36 mouse cellular contexts compared by ENCODE assay signal in genomic region chr5:134970671-134971070, GRCm38 (mm10). TPM values are rescaled to one million over a fixed set of nuclear protein-coding genes. Genes with fewer than 3 reads are reported as not detected.
DNase-seq lines count a peak whose midpoint lies in the region; ATAC-seq lines count a peak whose summit lies in the region.
"Had no signal": no experiment of that assay in that cellular context is flagged by ENCODE, and none has a peak within 500 bp of the region (broad histone marks: within the 10 kb centered on the region; RNA-seq: fewer than 3 reads in every experiment).

No protein-coding gene starts in this region.

- peaks cover 44% of the 10 kb centered on the region for H3K4me1 ChIP-seq in lung, embryonic 15.5 days

- H3K9ac ChIP-seq in lung, embryonic 15.5 days, result no peak overlapping the region
- H3K9ac ChIP-seq: embryonic facial prominence, embryonic 12.5 days; heart, embryonic 12.5 days; hindbrain, embryonic 13.5 days; limb, embryonic 13.5 days had no signal

- H3K27me3 ChIP-seq in lung, embryonic 15.5 days, result peaks cover 10% of the 10 kb centered on the region; the same call in 1 of the 2 replicates
- H3K27me3 ChIP-seq: embryonic facial prominence, embryonic 12.5 days; Patski had no signal

- no peaks in the 10 kb centered on the region for H3K36me3 ChIP-seq in lung, embryonic 15.5 days
- H3K36me3 ChIP-seq: embryonic facial prominence, embryonic 12.5 days; heart, embryonic 12.5 days; hindbrain, embryonic 13.5 days; limb, embryonic 13.5 days had no signal

- no peaks in the 10 kb centered on the region for H3K9me3 ChIP-seq in lung, embryonic 15.5 days
- H3K9me3 ChIP-seq: embryonic facial prominence, embryonic 12.5 days; heart, embryonic 12.5 days; hindbrain, embryonic 13.5 days; limb, embryonic 13.5 days had no signal

- DNase-seq in lung, postnatal 25 days (ENCODE audit: low spot score), result no peak
- DNase-seq in ES-CJ7 (ENCODE audit: low read depth, low spot score) (peak; percentile 73), ZHBTc4 (ENCODE audit: low read depth, low spot score) (peak; percentile 68)
- peak; percentile 55 to 75 for DNase-seq in lung, postnatal 4 days
- no peak for DNase-seq in gastrocnemius, postnatal 25 days
- no peak for DNase-seq in cerebellum, postnatal 4 days (ENCODE audit: low spot score in 2 of 2)
- DNase-seq: adrenal gland, postnatal 36 days; cerebellum, adult 18-20 months; cerebellum, postnatal 10 days; heart, adult 2 months; heart, postnatal 4 days; kidney, adult 8-10 months; kidney, postnatal 14 days; right cerebral cortex, postnatal 25 days; thymus, adult 18-20 months; thymus, postnatal 25 days had no signal

- 32% methylated on average over 8 of the region's 8 CpGs for WGBS in lung, embryonic 15.5 days

- H3K27ac ChIP-seq in lung, embryonic 15.5 days, result peak overlapping the region; percentile 64
- H3K27ac ChIP-seq: embryonic facial prominence, embryonic 12.5 days; heart, adult 2 months; hindbrain, embryonic 13.5 days; left cerebral cortex, adult 2 months; limb, embryonic 13.5 days had no signal

- no peak overlapping the region for H3K4me3 ChIP-seq in lung, embryonic 15.5 days
- H3K4me3 ChIP-seq: embryonic facial prominence, embryonic 12.5 days; heart, adult 2 months; heart, embryonic 12.5 days; hindbrain, embryonic 13.5 days; left cerebral cortex, adult 2 months; limb, embryonic 13.5 days had no signal

- ATAC-seq in lung, embryonic 15.5 days (ENCODE audit: borderline replicate concordance, extremely low read depth, low FRiP score, low TSS enrichment), result no peak
- ATAC-seq: forebrain, embryonic 14.5 days; intestine, embryonic 16.5 days; midbrain, embryonic 16.5 days; Patski had no signal

- no peak overlapping the region for H3K4me2 ChIP-seq in lung, embryonic 15.5 days
- H3K4me2 ChIP-seq: embryonic facial prominence, embryonic 12.5 days; heart, embryonic 12.5 days; hindbrain, embryonic 13.5 days; limb, embryonic 13.5 days; liver, embryonic 11.5 days; midbrain, embryonic 11.5 days had no signal

RNA-seq across cellular contexts. Expression of gene Cldn3, which starts 15.3 kb away (rescaled TPM):
- polyA plus RNA-seq in lung, embryonic 15.5 days (2015; fragmentation: Nextera tagmentation; extraction: Ambion mirVana), result 241 and 259 TPM in 2 replicates
- total RNA-seq in gastrocnemius, postnatal 25 days (2021), result under 1 TPM in 1 of 2 experiments, not detected in 1; 0.21 TPM
- total RNA-seq: megakaryocyte, adult 5-6 weeks; neutrophil, adult 5-6 weeks had no signal
- polyA plus RNA-seq: Patski had no signal

RNA-seq across cellular contexts. Expression of gene Cldn4, which starts 23.9 kb away (rescaled TPM):
- 31.7 and 34.3 TPM in 2 replicates for polyA plus RNA-seq in lung, embryonic 15.5 days (2015; fragmentation: Nextera tagmentation; extraction: Ambion mirVana)
- total RNA-seq in gastrocnemius, postnatal 25 days (2021), result not detected
- total RNA-seq: adrenal gland, adult 18-20 months; adrenal gland, postnatal 36 days; gastrocnemius, adult 18-20 months; gastrocnemius, postnatal 4 days; heart, adult 2 months; layer of hippocampus, postnatal 10 days; left cerebral cortex, adult 2 months; left cerebral cortex, postnatal 25 days; megakaryocyte, adult 5-6 weeks had no signal
- polyA plus RNA-seq: forebrain, embryonic 14.5 days; heart, postnatal 0 days; hindbrain, embryonic 13.5 days; midbrain, embryonic 16.5 days had no signal

RNA-seq across cellular contexts. Expression of gene Abhd11, which starts 38.3 kb away (rescaled TPM):
- polyA plus RNA-seq in lung, embryonic 15.5 days (2015; fragmentation: Nextera tagmentation; extraction: Ambion mirVana), result 66.7 and 66.9 TPM in 2 replicates
- total RNA-seq in gastrocnemius, postnatal 25 days (2021), result 10 to 100 TPM; 57.1 to 58.5 TPM

RNA-seq across cellular contexts. Expression of gene Mettl27, which starts 38.5 kb away (rescaled TPM):
- 24.7 TPM in 2 replicates for polyA plus RNA-seq in lung, embryonic 15.5 days (2015; fragmentation: Nextera tagmentation; extraction: Ambion mirVana)
- 1 to 10 TPM; 4.0 to 5.2 TPM for total RNA-seq in gastrocnemius, postnatal 25 days (2021)

RNA-seq across cellular contexts. Expression of gene Stx1a, which starts 52.6 kb away (rescaled TPM):
- polyA plus RNA-seq in lung, embryonic 15.5 days (2015; fragmentation: Nextera tagmentation; extraction: Ambion mirVana), result 11.9 and 13.2 TPM in 2 replicates
- 1 to 10 TPM in 1 of 2 experiments, under 1 TPM in 1; 0.69 to 1.5 TPM for total RNA-seq in gastrocnemius, postnatal 25 days (2021)

Comparison
In these comparisons a context has a peak if more than half of its experiments do, and no peak if none do; other contexts are left out.
1. DNase-seq: peak in ES-CJ7 (single experiment), ZHBTc4 (single experiment) and lung, postnatal 4 days (2 of 2); none in lung, postnatal 25 days (single experiment), gastrocnemius, postnatal 25 days (single experiment) and cerebellum, postnatal 4 days (0 of 2).